Mouse (Mus musculus) hindlimb bud, embryonic 11.5 days (tissue): ENCODE measurements at regions not wholly inside any gene's neighbourhood (a gene's known extent, or its start where the extent isn't known, plus 50 kb on each side); places are given as distances from the start of the nearest gene placed in this dataset.
A peak's percentile ranks its signal among the peaks of the same experiment; 100 is the strongest.

Experiments
- DNase-seq: peaks from one replicate; pipeline ENCODE4 v3.0.0-alpha.2; 2012; ENCODE audit warnings: low read depth, low spot score; ENCODE audit errors: extremely low spot score

- no peak for DNase-seq
These were observed 347.9 kb upstream of the Epha3 start for GRCm38 (mm10) chr16:64211895-64212294.

GRCm38 (mm10) chr16:64166676-64167407 lies 302.9 kb upstream of the Epha3 start:
- DNase-seq = no peak

GRCm38 (mm10) chr16:64166036-64166435 lies 302.1 kb upstream of the Epha3 start:
- DNase-seq = no peak

GRCm38 (mm10) chr16:64145687-64146535 lies 281.9 kb upstream of the Epha3 start:
- peak; percentile 47 for DNase-seq
